Mouse (Mus musculus) cerebellum, postnatal 4 days (tissue): ENCODE measurements around the gene Omt2b.
A peak's percentile ranks its signal among the peaks of the same experiment; 100 is the strongest.
"Not testable (repeated sequence)": the region's sequence is repeated elsewhere in the genome, so short reads cannot be mapped to it uniquely, and the experiment has no call there.

Experiments
- DNase-seq, 2 experiments: peaks; one replicate each; pipeline ENCODE4 v3.0.0; 2022; ENCODE audit warnings: low spot score in 2 of 2, mixed read lengths in 1 of 2

Omt2b gene

DNA sequence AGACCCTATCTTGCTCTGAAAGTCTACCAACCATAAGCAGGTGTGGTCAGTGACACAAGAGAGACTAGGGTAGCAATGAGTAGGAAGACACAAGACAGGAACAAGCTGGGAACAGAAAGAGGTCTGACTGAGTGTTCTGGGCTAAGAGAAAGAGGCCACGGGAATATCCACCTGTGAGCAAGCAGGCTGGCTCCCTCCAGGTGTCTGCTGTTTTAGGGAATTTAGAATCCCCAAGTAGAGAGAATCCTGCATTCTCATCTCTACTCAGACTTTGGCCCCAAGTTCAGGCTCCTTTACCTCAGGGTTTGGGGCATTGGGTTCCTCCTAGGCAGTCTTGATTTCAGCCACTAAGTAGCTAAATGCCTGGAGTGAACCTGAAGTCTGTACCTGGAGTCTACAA, at the start of gene Omt2b:
Omt2b (plus strand) TSS at position 301 of the 400 bp plus-strand sequence.
- not testable (repeated sequence) for DNase-seq

GRCm38 (mm10) chr9:78282002-78282711, 45.2 kb upstream of the Omt2b start:
- not testable (repeated sequence) for DNase-seq

GRCm38 (mm10) chr9:78289063-78289462, 38.3 kb upstream of the Omt2b start:
- DNase-seq: not testable (repeated sequence)

- DNase-seq: not testable (repeated sequence)
Observed at GRCm38 (mm10) chr9:78289723-78290122, 37.7 kb upstream of the Omt2b start, which contains the start of gene Gm10639. TSS of gene Gm10639 (plus strand) at chr9:78289923.

DNA sequence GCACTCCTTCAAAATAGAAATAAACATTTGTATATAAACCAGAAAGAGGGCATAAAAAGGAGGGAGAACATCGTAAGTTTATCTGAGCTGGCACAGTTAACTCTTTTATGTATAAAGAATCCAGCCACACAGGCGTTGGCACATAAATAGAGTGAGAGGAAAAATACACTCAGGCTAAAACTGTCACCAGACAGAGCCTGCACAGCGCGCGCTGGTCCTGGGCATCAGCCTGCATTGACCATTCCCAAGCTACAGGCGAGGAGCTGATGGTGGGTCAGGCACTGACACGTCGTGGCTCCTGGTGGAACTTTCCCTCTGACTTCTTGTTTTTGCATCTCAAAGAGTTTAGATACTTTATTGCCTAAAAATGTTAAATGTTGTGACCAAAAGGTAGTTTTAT, 34.9 kb upstream of the Omt2b start:
- DNase-seq: not testable (repeated sequence)

DNA sequence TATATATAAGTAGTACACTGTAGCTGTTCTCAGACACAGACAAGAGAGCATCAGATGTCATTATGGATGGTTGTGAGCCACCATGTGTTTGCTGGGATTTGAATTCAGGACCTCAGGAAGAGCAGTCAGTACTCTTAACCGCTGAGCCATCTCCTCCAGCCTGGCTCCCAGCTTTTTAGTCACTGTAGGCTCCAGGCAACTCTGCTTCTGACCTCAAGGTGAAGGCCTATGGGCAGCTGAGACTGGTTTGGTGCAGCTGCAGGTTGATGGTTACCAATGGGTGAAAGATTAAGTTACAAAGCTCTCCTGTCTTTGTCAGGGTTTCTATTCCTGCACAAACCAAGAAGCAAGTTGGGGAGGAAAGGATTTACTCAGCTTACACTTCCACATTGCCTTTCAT, 33.7 kb upstream of the Omt2b start:
- DNase-seq: not testable (repeated sequence)

GRCm38 (mm10) chr9:78294781-78295180, 32.6 kb upstream of the Omt2b start:
- not testable (repeated sequence) for DNase-seq

- peak in 1 of 2 experiments; percentile 32 for DNase-seq
Observed at GRCm38 (mm10) chr9:78296089-78296488, 31.3 kb upstream of the Omt2b start.

DNA sequence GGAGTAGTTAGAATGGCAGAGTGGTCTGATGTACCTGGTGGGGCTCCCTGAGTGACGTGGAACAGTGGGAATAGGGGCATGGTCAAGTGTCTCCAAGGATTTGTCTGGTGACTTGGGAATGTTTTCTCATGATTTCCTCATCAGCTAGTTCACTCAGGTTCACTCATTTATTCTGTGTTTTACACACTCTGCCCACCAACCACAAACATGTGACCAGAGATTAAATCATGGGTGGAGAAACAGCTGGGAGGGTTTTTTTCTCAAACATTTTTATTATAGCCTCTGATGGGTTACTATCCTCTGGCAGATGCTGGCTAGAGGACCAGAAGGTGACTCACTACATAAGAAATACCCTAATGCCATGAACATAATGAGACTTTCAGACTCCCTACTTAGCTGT, 29.2 kb upstream of the Omt2b start:
- DNase-seq: no peak

DNA sequence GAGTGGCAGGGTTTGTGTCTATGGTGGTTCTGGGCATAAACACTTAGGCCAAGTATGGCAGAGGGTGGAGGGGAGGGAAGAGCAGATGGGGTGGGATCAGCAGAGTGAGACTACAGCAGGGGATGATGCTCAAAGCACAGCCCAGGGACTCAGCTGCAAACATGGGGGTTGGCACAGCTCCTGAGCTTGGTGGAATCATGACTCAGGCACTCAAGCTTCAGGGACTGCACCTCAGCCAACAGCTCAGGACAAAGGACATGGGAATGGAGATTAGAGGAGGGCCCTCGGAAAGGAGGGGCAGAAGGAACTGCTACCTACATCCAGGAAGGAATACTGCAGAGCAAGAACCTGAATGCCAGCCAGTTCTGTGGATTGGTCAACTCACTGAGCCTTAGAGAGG, 28.2 kb upstream of the Omt2b start:
- DNase-seq: not testable (repeated sequence)

GRCm38 (mm10) chr9:78308122-78308521, 19.3 kb upstream of the Omt2b start:
- not testable (repeated sequence) for DNase-seq

DNA sequence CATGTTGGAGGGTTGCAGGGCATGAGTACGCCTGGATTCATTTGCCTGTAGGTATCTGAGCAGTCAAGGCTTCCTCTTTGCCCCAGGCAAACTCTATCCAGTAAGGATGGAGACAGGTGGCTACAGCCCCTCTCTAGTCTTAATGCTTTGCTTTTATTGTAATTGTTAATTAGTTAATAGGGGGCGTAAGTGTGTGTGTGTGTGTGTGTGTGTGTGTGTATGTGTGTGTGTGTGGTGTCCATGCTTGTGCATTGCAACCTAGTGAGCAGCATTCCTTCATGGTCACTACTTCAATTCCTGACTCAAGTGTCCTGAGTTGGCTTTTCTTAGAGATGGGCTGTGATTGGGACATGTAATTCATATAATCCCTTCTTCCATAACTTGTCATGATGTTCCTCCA, 12.7 kb upstream of the Omt2b start, which contains the start of gene Omt2a:
Omt2a (minus strand) TSS at position 101 of the 400 bp plus-strand sequence.
- DNase-seq: no peak

- no peak for DNase-seq
Observed at GRCm38 (mm10) chr9:78319499-78319898, 7.9 kb upstream of the Omt2b start.

DNA sequence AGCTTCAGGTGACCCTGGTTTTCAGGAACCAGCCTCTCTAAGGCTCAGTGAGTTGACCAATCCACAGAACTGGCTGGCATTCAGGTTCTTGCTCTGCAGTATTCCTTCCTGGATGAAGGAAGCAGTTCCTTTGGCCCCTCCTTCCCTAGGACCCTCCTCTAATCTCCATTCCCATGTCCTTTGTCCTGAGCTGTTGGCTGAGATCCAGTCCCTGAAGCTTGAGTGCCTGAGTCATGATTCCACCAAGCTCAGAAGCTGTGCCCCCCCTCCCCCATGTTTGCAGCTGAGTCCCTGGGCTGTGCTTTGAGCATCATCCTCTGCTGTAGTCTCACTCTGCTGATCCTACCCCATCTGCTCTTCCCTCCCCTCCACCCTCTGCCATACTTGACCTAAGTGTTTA, 9.7 kb downstream of the Omt2b start:
- DNase-seq: not testable (repeated sequence)

GRCm38 (mm10) chr9:78340324-78340723, 12.9 kb downstream of the Omt2b start:
- DNase-seq: peak; percentile 36 to 42

DNA sequence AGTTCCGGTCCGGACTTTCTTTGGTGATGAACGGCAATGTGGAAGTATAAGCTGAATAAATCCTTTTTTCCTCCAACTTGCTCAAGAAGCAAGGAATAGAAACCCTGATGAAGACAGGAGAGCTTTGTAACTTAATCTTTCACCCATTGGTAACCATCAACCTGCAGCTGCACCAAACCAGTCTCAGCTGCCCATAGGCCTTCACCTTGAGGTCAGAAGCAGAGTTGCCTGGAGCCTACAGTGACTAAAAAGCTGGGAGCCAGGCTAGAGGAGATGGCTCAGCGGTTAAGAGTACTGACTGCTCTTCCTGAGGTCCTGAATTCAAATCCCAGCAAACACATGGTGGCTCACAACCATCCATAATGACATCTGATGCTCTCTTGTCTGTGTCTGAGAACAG, 15.1 kb downstream of the Omt2b start:
- not testable (repeated sequence) for DNase-seq

DNA sequence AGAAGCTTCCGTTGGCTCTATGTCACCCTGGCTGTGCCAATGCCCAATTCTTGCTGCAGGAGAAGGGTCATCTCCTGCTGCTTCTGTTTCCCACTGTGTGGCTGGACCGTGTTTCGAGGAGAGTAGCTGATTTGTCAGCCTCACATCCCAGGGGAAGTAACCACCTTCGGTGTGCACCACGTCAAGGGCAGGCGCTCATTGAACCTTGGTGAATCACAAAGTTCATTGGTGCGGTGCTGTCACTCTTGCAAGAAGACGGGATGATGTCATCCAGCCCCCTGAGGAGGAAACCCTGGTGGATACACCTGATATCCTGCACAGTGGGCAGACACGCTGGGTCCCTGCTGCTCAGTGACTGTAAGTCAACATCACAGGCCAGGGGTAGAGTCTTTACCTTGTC, 15.7 kb downstream of the Omt2b start:
- not testable (repeated sequence) for DNase-seq

DNA sequence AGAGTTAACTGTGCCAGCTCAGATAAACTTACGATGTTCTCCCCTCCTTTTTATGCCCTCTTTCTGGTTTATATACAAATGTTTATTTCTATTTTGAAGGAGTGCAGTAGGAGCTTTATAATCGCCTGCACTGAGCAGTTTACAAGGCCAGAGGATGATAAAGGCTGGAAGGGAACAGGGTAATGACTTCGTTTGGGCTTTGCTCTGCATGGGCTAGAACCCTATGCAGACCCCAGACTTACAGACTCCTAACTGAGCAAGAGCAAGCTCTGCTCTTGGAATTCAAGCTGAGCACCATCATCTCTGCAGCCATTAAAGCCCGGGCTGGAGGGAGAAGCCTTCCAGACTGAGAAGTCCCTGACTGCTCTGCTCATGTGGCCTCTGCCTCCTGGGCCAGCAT, 17.8 kb downstream of the Omt2b start:
- DNase-seq: not testable (repeated sequence)

- DNase-seq: no peak
Observed at GRCm38 (mm10) chr9:78347004-78347403, 19.6 kb downstream of the Omt2b start.

DNA sequence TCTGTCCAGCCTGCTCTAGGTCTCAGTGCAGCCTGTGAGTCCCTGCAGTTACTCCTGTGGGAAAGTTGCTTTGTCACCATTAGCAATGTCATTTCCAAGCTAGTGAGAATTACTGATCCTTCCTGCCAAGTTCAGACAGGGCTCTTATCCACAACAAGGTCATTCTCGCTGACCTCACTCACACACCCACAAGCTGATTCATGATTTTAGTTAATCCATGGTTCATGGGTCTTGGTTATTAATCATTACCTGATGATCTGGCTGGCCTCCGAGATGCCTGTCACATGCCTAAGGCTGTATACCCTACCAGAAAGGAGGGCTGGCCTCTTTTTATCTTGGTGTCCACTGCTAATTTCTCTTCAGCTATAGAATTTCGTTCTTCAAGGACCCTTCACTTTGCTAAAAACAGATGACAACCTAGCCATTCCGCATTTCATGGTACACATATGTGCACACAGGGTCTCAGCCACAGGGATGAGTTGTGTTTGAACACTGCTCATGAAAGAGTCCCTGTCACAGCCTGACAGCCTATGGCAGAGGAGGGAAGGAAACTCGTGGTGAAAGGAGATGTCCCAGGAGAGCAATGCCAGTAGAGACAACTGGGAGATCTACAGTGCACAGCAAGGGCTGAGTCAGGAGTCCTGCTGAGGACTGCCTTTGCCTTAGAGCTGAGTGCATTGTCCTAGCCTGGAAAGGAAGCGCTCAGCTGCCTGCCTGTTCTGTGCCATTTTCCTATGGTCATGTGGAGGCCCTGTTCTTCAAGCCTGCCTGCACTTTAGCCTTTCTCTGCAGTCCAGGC, 21.0 kb downstream of the Omt2b start:
- not testable (repeated sequence) for DNase-seq

- not testable (repeated sequence) for DNase-seq
Observed at GRCm38 (mm10) chr9:78349141-78349540, 21.8 kb downstream of the Omt2b start.

DNA sequence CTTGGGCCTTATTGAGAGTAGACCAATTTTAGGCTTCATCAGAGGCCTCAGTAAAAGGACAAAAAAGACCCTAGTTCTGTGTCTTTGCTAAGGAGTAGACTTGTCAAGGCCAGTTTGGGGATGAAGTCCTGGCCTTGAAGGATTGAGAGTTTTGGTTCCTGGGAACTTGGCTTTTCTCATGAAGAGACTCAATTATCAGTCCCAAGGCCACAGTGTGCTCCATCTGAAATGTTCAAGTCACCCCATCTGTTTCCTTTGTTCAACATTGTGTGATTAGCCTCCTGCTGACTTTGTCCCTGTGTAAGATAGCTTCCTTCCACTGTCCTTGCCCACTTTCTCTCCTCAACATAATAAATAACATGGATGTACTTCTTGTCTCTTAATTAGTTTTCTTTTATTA, 22.6 kb downstream of the Omt2b start:
- DNase-seq: not testable (repeated sequence)
